Mouse (Mus musculus): ENCODE measurements around the gene Mrpl36. TPM values are rescaled to one million over a fixed set of nuclear protein-coding genes. Genes with fewer than 3 reads are reported as not detected.

The Mrpl36 gene
- total and polyA plus RNA-seq, 3 experiments = 140 to 147 TPM; not detected in 1

- TF ChIP-seq NELFE (IDR thresholded peaks at IDR 0.05; ENCODE audit: low read depth, low read length) (peak; percentile 92), CHD1 (IDR thresholded peaks at IDR 0.05; ENCODE audit: low read depth, low read length) (0 out of 2 replicates have a peak, but pooled peaks have one; percentile 48), CTCF (IDR thresholded peaks at IDR 0.05 in 2 of 3, conservative IDR thresholded peaks at IDR 0.05 in 1 of 3; ENCODE audit: control insufficient read depth in 1 of 3, insufficient read depth in 1 of 3, low read depth in 2 of 3, low read length in 3 of 3, poor library complexity in 1 of 3, severe bottlenecking in 1 of 3) (no peak), ETS1 (IDR thresholded peaks at IDR 0.05; ENCODE audit: low read depth, low read length) (peak; percentile 75), SMC3 (IDR thresholded peaks at IDR 0.05; ENCODE audit: low read depth, low read length) (no peak), MAX (IDR thresholded peaks at IDR 0.05; ENCODE audit: low read length) (peak; percentile 91), MAFK (IDR thresholded peaks at IDR 0.05; ENCODE audit: borderline replicate concordance, low read depth, low read length) (no peak), KAT2A (conservative IDR thresholded peaks at IDR 0.05; ENCODE audit: low read depth, low read length) (peak; percentile 89), MXI1 (IDR thresholded peaks at IDR 0.05; ENCODE audit: low read depth, low read length) (peak; percentile 90), POLR2A (IDR thresholded peaks at IDR 0.05; ENCODE audit: control insufficient read depth in 1 of 2, insufficient read depth in 1 of 2, low read depth in 1 of 2, low read length in 2 of 2, poor library complexity in 1 of 2) (peak; percentile 66 to 82; a peak in 3 of 4 replicates), ZKSCAN1 (IDR thresholded peaks at IDR 0.05; ENCODE audit: low read depth, low read length) (no peak)
Measured at GRCm38 (mm10) chr13:73330844-73331501, 2.7 kb downstream of the Mrpl36 start (continued).

GRCm38 (mm10) chr13:73331736-73332135 is 3.4 kb downstream of the Mrpl36 start:
- H3K27me3 ChIP-seq (ENCODE audit: control insufficient read depth in 1 of 2, insufficient read depth in 2 of 2, low read length in 2 of 2) = no peaks in the 10 kb centered on the region
- H3K4me1 ChIP-seq (ENCODE audit: control insufficient read depth in 1 of 2, insufficient read depth in 2 of 2, low read length in 2 of 2) = peaks cover 0 to 9% of the 10 kb centered on the region in 2 experiments; a peak in 3 of 4 replicates
- peak overlapping the region; percentile 92 to 93 for H3K4me3 ChIP-seq (ENCODE audit: control insufficient read depth in 1 of 2, insufficient read depth in 1 of 2, low read depth in 2 of 2, low read length in 2 of 2)
- TF ChIP-seq BHLHE40 (IDR thresholded peaks at IDR 0.05; ENCODE audit: borderline replicate concordance, low read depth, low read length) (no peak), POLR2A (IDR thresholded peaks at IDR 0.05; ENCODE audit: control insufficient read depth in 1 of 2, insufficient read depth in 1 of 2, low read depth in 1 of 2, low read length in 2 of 2, poor library complexity in 1 of 2) (no peak), HCFC1 (IDR thresholded peaks at IDR 0.05; ENCODE audit: low read depth, low read length) (no peak), ZC3H11A (IDR thresholded peaks at IDR 0.05; ENCODE audit: low read depth, low read length) (no peak)
- no peaks in the 10 kb centered on the region for H3K9me3 ChIP-seq (replicated peaks; ENCODE audit: insufficient read depth, low read length)
- peak overlapping the region; percentile 93 for H3K9ac ChIP-seq (ENCODE audit: control insufficient read depth, low read depth, low read length, poor library complexity, severe bottlenecking)
- peak; percentile 43 for DNase-seq (ENCODE audit: low read depth, low spot score)
- peaks cover 19% of the 10 kb centered on the region for H3K79me2 ChIP-seq (ENCODE audit: control insufficient read depth, insufficient read depth, low read length, poor library complexity)
- peaks cover 0 to 24% of the 10 kb centered on the region in 2 experiments; a peak in 3 of 4 replicates for H3K36me3 ChIP-seq (ENCODE audit: control insufficient read depth in 1 of 2, insufficient read depth in 2 of 2, low read length in 2 of 2)
- peak overlapping the region; percentile 55; the same call in 1 of the 2 replicates for H3K27ac ChIP-seq (ENCODE audit: control insufficient read depth, low read depth, low read length)

GRCm38 (mm10) chr13:73336753-73337152 is 8.4 kb downstream of the Mrpl36 start:
- peaks cover 0 to 6% of the 10 kb centered on the region in 2 experiments; a peak in 2 of 4 replicates for H3K36me3 ChIP-seq (ENCODE audit: control insufficient read depth in 1 of 2, insufficient read depth in 2 of 2, low read length in 2 of 2)

More at GRCm38 (mm10) chr13:73336753-73337152, 8.4 kb downstream of the Mrpl36 start:
- H3K9me3 ChIP-seq (replicated peaks; ENCODE audit: insufficient read depth, low read length) = no peaks in the 10 kb centered on the region
- TF ChIP-seq ZC3H11A (IDR thresholded peaks at IDR 0.05; ENCODE audit: low read depth, low read length) (no peak), BHLHE40 (IDR thresholded peaks at IDR 0.05; ENCODE audit: borderline replicate concordance, low read depth, low read length) (no peak), RAD21 (IDR thresholded peaks at IDR 0.05; ENCODE audit: low read depth, low read length) (no peak), MAX (IDR thresholded peaks at IDR 0.05; ENCODE audit: low read length) (no peak), GATA1 (IDR thresholded peaks at IDR 0.05; ENCODE audit: low read depth, low read length) (no peak), ELF1 (IDR thresholded peaks at IDR 0.05; ENCODE audit: low read depth, low read length) (no peak), SMC3 (IDR thresholded peaks at IDR 0.05; ENCODE audit: low read depth, low read length) (no peak), ZMIZ1 (IDR thresholded peaks at IDR 0.05; ENCODE audit: low read depth, low read length) (no peak), HCFC1 (IDR thresholded peaks at IDR 0.05; ENCODE audit: low read depth, low read length) (no peak), KAT2A (conservative IDR thresholded peaks at IDR 0.05; ENCODE audit: low read depth, low read length) (no peak), RCOR1 (IDR thresholded peaks at IDR 0.05; ENCODE audit: low read depth, low read length) (no peak), EP300 (IDR thresholded peaks at IDR 0.05; ENCODE audit: low read depth in 1 of 2, low read length in 2 of 2) (no peak)
- H3K27ac ChIP-seq (ENCODE audit: control insufficient read depth, low read depth, low read length) = no peak overlapping the region
- H3K79me2 ChIP-seq (ENCODE audit: control insufficient read depth, insufficient read depth, low read length, poor library complexity) = 0 out of 2 replicates have a peak, but pooled peaks cover 1% of the 10 kb centered on the region
- no peak overlapping the region for H3K4me3 ChIP-seq (ENCODE audit: control insufficient read depth in 1 of 2, insufficient read depth in 1 of 2, low read depth in 2 of 2, low read length in 2 of 2)
- H3K9ac ChIP-seq (ENCODE audit: control insufficient read depth, low read depth, low read length, poor library complexity, severe bottlenecking) = no peak overlapping the region
- DNase-seq (ENCODE audit: low read depth, low spot score) = no peak
- no peaks in the 10 kb centered on the region; a peak in 2 of 4 replicates for H3K4me1 ChIP-seq (ENCODE audit: control insufficient read depth in 1 of 2, insufficient read depth in 2 of 2, low read length in 2 of 2)
- no peaks in the 10 kb centered on the region for H3K27me3 ChIP-seq (ENCODE audit: control insufficient read depth in 1 of 2, insufficient read depth in 2 of 2, low read length in 2 of 2)
